Mouse (Mus musculus) A20 (cell line): ENCODE measurements around the gene Fam49a.
"Not testable (repeated sequence)": the region's sequence is repeated elsewhere in the genome, so short reads cannot be mapped to it uniquely, and the experiment has no call there.

Experiments used
- DNase-seq: peaks from one replicate; pipeline ENCODE4 v3.0.0-alpha.2; 2011; ENCODE audit warnings: low read depth, low spot score

Gene Fam49a

DNA sequence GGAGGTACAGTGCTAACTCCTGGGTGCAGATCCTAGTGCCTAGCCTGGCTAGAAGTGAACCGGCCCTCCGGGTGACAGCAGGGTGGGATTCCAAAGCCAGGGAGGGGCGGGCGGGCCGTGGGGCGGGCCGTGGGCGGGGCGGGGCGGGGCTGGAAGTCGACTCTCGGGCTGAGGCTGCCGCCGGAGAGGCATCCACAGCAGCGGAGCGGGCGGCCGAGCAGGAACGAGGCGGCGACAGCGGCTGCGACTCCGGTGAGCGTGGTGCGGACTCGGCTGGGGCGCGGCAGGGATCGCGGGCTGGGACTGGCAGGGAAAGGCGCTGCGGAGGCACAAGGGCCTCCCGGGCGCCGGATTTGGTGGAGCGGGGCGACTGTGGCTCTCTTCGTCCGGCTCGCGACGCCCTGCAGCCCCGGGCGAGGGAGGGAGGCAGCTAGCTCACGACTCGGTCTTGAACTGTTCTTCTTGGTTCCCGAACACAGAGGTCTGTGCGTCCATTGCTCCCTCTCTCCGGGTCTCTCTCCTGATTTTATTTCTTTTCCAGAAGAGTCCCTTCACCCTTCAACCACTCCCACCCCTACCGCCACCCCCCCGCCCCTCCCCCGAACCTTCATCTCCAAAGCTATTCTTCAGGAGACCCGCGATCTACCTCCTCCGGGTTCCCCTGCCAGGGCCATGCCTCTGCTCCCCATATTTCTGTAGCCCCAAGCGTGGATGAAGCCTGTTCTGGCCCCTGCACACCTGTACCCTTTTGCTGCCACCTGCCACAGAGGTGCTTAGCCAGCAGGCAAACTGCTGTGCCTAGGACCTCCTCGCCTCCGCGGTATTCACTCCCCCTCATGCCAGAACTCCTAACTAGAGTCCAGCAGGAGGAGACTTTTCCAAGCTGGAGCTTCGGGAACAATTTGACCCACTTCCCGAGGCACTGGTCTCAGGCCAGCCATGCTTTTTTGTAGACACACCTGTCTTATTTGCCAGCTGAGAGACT is at the start of gene Fam49a:
TSS of gene Fam49a (plus strand) at position 153 of the 985 bp plus-strand sequence.
- DNase-seq, result peak; percentile 39

DNA sequence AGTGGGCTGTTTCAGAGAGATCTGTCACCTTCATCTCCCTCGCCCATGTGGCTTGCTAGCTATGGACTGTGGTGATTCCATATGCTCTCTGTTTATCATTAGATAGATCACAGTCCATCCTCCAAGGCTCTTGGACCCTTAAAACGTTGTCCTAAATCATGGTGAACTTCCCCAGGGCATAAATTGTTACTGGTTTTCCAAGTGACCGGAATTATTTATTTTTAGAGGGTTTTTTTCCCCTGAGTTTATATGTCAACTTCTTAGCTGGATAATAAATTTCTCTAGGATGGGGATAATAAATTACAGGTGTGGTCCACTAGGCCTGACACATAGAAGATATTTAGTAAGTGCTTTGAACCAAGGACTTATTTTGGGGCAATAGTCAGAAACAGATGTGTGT is 48.4 kb upstream of the Fam49a start:
- DNase-seq, result no peak

DNA sequence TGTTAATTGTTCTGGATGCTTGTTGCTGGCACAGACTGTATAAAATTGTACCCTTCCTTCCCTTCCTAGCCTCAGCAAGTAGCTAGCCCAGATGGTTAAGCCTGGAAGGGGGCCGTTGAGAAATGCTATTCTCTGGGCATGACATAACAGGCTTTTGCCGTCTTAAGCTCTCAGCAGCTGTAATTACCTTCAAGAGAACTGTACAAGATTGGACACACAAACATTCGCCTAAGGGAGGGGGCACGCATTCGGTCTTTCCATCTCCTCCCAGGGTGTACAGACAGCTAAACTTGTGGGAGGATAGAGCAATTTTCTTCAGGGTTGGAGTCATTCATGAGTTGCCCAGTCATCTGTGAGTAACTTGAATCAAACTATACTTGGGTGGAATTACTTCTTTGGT is 43.0 kb upstream of the Fam49a start:
- no peak for DNase-seq

GRCm38 (mm10) chr12:12220755-12221496 is 41.0 kb upstream of the Fam49a start:
- no peak for DNase-seq

GRCm38 (mm10) chr12:12222585-12223290 is 39.2 kb upstream of the Fam49a start:
- DNase-seq, result no peak

DNA sequence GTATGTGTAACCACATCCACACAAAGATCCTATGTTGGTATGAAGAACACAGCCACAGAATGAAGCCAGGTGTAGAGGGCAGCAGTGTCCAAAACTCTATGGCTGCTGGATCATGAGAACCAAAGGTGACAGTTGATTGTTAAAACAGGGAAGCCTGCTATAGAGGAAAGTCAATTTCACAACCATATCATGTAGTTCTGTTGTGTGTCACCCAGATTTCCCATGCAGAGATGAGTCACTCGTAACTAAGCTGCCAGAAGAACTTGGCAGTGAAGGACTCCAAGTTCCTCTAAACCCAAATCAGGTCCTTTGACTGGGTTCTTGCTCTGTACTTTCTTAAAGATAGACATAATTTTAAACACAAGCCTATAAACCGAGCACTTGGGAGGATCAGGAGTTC is 38.6 kb upstream of the Fam49a start:
- no peak for DNase-seq

DNA sequence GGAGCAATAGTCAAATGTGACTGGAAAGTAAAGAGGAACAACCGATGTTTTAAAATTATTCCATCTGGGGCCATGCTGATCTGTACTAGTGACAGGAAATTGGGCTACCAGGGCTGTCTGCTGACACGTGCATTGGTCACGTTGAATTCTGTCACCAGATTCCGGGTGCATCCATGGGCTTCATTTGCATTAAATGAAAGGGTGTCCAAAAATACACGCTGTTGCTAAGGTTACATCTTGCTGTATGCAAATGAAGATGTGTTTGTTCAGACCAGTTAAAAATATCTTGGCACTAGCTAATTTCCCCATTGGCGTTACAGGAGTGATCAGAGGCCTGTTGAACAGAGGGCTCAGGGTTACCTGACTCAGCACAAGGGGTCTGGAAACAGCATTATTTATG is 36.2 kb upstream of the Fam49a start:
- DNase-seq, result peak; percentile 42

DNA sequence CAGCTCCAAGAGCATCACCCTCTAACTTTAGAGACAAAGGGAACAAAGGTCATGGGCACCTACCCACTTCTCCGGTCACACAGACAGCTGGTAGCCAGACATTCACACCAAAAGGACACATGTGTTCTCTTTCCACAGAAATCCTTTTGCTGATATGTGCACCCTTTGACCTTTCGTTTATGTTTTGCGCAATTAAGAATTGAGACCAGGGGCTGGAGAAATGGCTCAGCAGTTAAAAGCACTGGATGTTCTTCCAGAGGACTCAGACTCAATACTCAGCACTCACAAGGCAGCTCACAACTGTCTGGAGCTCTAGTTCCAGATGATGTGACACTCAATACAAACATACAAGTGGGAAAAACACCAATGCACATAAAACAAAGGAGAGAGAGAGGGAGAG is 34.3 kb upstream of the Fam49a start:
- no peak for DNase-seq

- DNase-seq, result no peak
These were observed 31.8 kb upstream of the Fam49a start for GRCm38 (mm10) chr12:12230031-12230557.

GRCm38 (mm10) chr12:12232097-12232496 is 29.8 kb upstream of the Fam49a start:
- DNase-seq, result no peak

GRCm38 (mm10) chr12:12236978-12237377 is 25.0 kb upstream of the Fam49a start:
- no peak for DNase-seq

- no peak for DNase-seq
These were observed 22.4 kb upstream of the Fam49a start for GRCm38 (mm10) chr12:12239502-12239901.

- DNase-seq, result no peak
These were observed 18.8 kb upstream of the Fam49a start for GRCm38 (mm10) chr12:12243148-12243547.

- not testable (repeated sequence) for DNase-seq
These were observed 14.9 kb upstream of the Fam49a start for GRCm38 (mm10) chr12:12247023-12247422.

DNA sequence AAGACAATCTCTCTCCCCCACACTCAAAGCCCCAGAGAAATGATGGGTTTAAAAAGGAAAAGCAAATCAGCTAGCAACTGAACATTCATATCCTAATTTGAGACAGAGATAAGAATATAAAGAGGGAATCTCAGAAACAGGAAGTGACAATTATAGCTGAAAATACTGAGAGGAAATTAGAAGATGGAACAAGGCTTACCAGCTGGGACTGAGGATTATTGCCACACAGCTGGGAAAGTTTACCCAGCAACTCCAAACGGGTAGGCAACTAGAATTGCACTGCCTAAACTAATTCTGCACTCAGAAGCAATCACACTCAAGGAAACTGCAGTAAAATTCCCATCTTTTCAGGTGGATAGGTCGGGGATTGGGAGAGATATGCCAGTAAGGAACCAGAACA is 12.4 kb upstream of the Fam49a start:
- DNase-seq, result no peak

GRCm38 (mm10) chr12:12253526-12253925 is 8.4 kb upstream of the Fam49a start:
- no peak for DNase-seq

DNA sequence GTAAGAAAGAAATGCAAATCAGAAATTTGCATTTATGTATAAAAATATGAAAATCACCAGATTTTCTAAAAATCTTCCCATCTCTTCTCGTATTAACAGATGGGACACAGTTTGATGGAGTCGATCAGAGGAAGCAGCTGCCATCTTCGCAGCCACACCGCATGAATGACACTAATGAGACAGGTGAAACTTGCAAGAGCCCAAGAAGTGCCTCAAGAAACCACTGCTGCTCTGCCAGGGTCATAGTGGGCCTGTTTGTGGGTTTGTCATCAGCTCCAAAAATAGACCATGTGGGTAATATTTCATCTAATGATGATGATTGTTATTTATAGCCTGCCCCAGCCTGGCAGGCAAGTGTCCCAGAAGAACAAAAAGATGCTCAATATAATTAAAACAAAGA is 7.8 kb upstream of the Fam49a start:
- DNase-seq, result no peak

DNA sequence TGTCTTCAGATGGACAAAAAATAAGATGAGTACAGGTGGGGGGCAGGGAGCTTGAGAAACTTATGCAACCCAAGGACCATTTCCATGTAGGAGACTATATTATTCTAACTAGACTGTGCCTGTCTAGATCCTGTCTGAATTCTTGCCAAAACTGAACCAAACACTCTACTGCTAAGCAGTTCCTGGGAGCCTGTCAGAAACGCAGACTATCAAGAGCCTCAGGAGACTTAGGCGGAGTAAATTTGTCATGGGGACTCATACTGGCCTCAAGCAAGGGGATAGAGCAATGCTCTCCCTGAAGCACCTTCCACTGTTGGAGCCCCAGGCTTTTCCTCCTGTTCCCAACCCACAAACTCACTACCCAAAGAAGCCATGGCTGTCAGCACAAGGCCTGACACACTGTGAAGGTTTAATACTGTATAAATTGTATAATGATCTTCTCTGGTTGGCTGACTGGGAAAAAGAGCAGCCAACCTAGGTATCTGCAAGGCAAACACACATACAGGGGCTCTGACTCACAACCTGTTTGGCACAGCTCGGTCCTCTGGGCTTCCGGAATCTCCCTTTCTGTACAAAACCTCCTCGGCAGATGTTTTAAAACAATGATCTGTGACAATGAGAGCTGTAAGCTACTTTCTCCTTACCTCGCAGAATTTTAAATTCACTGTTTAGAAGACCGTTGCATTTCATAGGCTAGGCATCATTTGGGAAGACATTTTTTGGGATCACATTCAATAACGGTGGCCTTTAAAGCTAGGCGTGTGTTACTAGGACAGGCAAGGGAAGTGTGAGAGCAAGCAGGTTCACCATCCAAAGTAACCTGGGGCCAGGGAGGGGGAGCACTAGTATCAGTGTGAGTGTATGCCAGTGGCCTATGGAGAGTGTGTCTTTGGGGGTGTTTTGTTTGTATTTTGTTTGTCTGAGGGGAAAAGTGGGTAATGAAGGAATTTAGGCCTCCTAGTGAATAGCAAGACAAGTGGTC is 669 bp upstream of the Fam49a start:
- no peak for DNase-seq

- DNase-seq, result no peak
These were observed 1.4 kb downstream of the Fam49a start for GRCm38 (mm10) chr12:12263371-12263791.

DNA sequence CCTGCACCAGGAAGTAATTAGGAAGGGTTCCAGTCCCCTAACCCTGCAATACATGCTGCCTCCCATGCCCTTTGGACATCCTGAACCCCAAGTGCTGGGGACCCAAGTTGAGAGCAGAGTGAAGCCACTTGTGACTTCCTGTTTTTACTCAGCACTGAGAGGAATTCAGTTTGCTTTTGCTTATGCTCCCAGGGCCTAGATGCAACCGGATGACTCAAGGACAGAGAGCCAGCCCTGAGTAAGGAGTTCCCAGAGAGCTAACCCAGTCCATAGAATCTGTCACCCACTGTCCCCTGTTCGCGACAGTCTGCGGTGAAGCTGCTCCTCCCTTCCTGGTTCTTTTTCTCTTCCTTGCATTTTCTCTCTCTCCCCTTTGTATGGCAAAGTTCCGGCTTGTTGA is 2.2 kb downstream of the Fam49a start:
- DNase-seq, result no peak

GRCm38 (mm10) chr12:12266552-12266951 is 4.6 kb downstream of the Fam49a start:
- DNase-seq, result no peak
